Mouse (Mus musculus): ENCODE measurements around the gene Zfyve26. TPM values are rescaled to one million over a fixed set of nuclear protein-coding genes. Genes with fewer than 3 reads are reported as not detected.
"Not testable (repeated sequence)": the region's sequence is repeated elsewhere in the genome, so short reads cannot be mapped to it uniquely, and the experiment has no call there.

Zfyve26 gene
- polyA plus RNA-seq, 1 experiment from 2014 or later: 11.9 TPM

- peak; percentile 17 for DNase-seq (ENCODE audit: low spot score)
Measured at GRCm38 (mm10) chr12:79261035-79261434, 35.1 kb downstream of the Zfyve26 start.

GRCm38 (mm10) chr12:79260154-79260553 lies 36.0 kb downstream of the Zfyve26 start:
- no peak for DNase-seq (ENCODE audit: low spot score)

GRCm38 (mm10) chr12:79254975-79255374 lies 41.1 kb downstream of the Zfyve26 start:
- DNase-seq (ENCODE audit: low spot score): no peak

- DNase-seq (ENCODE audit: low spot score): no peak
Measured at GRCm38 (mm10) chr12:79253294-79254053, 42.6 kb downstream of the Zfyve26 start.

- no peak for DNase-seq (ENCODE audit: low spot score)
Measured at GRCm38 (mm10) chr12:79248110-79248509, 48.0 kb downstream of the Zfyve26 start.

DNA sequence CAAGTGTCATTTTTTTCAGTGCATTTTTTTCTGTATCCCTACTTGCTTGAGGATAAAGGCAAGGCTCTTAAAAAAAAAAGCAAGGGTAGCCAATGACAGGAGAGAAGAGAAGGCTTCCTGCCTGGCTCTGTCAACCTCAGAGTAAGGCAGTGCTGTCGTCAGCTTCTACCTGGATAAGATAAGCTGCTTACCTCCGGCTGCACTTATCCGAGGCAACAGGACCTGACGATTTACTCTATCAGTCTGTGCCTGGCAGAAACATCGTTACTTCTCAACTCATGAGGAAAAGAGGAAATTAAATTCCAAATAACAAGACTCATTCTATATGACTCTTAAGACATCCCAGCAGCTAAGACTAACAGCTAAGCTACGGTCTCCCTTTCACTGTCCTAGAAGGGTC lies 53.2 kb downstream of the Zfyve26 start:
- no peak for DNase-seq (ENCODE audit: low spot score)

- no peak for DNase-seq (ENCODE audit: low spot score)
Measured at GRCm38 (mm10) chr12:79241985-79242384, 54.1 kb downstream of the Zfyve26 start.

- no peak for DNase-seq (ENCODE audit: low spot score)
Measured at GRCm38 (mm10) chr12:79235485-79236080, 60.5 kb downstream of the Zfyve26 start.

GRCm38 (mm10) chr12:79217511-79217910 lies 78.6 kb downstream of the Zfyve26 start:
- no peak for DNase-seq (ENCODE audit: low spot score)

GRCm38 (mm10) chr12:79211447-79211846 lies 84.7 kb downstream of the Zfyve26 start:
- no peak for DNase-seq (ENCODE audit: low spot score)

DNA sequence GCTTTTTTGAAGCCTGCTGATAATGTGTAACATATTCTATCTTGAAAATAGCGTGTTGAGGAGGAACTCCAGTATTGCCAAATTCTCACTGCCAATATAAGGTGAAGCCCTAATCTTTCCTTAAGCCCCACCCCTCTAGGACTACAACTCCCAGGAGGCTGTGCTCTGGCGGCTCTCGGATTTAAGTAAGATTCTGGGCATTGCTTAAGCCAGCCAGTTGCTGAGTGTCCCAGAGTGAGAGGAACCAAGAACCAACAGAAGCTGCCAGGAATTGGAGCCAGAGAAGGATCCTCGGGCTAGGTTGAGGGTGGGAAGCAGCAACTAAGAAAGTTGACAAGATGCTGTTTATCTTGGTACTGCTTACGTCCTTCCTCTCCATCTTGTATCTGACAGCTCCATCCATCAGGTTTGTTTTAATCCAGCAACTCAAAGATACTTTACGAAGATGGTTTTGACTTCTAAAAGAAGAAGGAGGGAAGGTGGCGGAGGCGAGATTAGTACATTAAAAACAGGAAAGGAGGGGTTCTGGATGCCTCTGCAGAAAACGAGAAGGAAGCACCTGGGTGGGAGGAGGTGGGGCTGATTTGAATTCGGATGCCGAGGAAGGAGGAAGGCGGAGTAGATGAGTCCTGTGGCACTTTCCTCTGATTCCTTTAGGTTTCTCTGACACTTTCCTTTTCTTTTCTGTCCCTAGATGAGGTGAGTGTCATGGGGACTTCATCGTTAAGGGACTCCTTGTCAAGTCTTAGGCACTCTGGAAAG lies 87.2 kb downstream of the Zfyve26 start, which contains the start of gene Rdh12:
TSS of gene Rdh12 (plus strand) at position 212 of the 762 bp plus-strand sequence.
- peak; percentile 57 for DNase-seq (ENCODE audit: low spot score)

DNA sequence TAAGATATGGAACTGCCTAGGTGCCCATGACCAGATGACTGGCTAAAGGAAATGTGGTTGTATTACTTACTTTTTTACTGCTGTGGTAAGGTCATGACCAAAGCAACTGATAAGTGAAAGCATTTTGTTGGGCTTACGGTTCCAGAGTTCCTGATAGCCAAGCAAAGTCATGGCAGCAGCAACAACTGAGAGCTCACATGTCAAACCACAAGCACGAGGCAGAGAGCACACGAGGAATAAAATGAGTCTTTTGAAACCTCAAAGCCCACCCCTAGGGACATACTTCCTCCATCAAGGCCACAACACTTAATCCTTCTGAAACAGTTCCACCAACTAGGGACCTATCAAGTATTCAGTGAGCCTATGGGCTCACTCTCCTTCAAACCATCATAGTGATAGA lies 94.2 kb downstream of the Zfyve26 start:
- DNase-seq (ENCODE audit: low spot score): no peak

DNA sequence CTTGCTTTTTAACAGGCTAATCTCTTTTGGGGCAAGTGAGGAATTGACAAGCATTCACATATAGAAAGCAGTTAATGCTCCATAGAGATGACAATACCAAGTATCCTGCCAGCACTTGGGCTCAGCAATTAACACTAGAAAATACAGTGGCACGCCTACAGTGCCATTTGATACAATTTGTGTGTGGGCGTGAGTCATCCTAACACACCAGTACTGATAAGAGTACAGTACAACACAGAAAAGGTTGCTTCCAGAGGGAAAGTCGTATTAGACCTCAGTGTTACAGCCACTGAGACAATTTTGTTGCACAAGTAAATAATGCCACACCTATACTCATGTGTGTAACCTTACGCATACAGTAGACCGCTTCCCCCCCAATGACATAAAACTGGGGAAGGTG lies 99.0 kb downstream of the Zfyve26 start:
- DNase-seq (ENCODE audit: low spot score): no peak

DNA sequence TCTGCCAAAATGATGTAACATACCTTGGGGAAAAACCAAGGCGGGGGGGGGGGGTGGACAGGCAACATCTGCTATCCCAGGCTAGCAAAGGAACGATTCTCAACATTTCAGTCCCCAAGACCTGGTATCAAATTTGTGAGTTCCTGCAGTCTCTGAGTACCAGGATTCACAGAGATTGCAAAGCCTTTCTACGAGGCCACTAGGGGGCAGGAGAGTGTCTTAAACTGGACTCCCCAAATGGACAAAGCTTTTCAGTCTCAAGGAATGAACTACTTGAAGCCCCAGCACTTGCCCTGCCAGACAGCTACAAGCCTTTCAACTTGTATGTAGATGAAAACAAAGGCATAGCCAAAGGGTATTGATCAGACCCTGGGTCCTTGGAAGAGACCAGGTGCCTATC lies 102.7 kb downstream of the Zfyve26 start:
- peak; percentile 56 for DNase-seq (ENCODE audit: low spot score)

- DNase-seq (ENCODE audit: low spot score): no peak
Measured at GRCm38 (mm10) chr12:79192193-79192592, 103.9 kb downstream of the Zfyve26 start, which contains the start of gene Rdh11. Rdh11 (minus strand) TSS chr12:79192293.

DNA sequence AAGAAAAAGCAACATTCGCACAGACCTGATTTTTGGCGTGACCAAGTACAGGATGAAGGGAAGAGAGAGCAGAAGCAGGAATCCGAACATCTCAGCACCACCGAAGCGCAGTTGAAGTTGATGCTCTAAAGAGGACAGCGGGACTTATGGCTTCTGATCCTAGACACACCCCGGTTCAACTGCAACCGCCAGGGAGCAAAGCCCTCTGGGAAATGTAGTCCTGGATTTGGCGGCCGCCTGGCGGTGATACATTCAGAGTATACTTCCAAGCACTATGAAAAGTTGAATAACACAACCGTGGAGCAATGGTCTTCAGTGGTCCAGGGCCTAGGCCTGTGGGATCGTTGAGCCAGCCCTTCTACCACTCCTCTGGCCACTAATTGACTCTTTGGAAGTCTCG lies 104.4 kb downstream of the Zfyve26 start:
- peak; percentile 86 for DNase-seq (ENCODE audit: low spot score)

DNA sequence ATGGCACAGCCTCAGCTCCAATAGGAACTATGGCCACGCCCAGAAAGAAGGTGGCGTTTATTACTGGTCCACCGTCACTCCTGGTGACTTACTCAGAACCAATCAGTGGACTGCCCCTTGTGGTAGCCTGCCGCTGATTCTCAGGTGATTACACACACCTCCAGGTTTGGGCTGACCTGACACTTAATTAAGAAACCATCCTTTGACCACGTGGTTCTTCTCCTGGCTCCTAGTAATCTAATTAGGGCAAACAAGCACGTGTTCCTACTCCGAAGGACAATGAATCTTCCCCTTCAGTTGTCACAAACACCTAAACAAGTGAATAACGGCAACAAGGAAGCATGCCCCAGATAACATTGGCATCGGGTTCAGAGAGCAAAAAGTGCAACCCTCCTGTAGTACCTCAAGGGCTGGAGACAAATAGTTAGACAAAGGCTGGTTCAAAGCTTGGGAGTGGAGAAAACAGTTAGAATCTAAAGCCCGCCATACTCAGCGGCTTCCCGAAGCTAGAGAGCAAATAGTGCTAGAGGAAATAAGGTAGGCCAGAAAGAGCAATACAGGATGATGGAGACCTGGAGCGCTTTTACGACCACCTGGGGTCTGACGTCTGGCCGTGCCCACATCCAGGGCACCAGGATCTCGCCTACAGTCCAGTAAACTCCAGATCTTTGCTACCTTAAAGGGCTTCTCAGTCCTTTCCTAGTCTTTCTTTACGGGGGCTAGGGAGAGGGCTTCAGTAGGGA lies 105.0 kb downstream of the Zfyve26 start:
- peak; percentile 73 for DNase-seq (ENCODE audit: low spot score)

GRCm38 (mm10) chr12:79185160-79185559 lies 110.9 kb downstream of the Zfyve26 start:
- DNase-seq (ENCODE audit: low spot score): not testable (repeated sequence)
